Mouse (Mus musculus): ENCODE measurements at regions not wholly inside any gene's neighbourhood (a gene's known extent, or its start where the extent isn't known, plus 50 kb on each side); places are given as distances from the start of the nearest gene placed in this dataset.

- Histone ChIP-seq H3K4me1 (ENCODE audit: control insufficient read depth, insufficient read depth, low read length) (no peaks in the 10 kb centered on the region), H3K27ac (ENCODE audit: control insufficient read depth, insufficient read depth, low read depth, low read length, poor library complexity) (no peak overlapping the region), H3K4me3 (replicated peaks; ENCODE audit: control insufficient read depth, low read depth, low read length) (no peak overlapping the region)
- WGBS = 68% methylated on average over 5 of the region's 5 CpGs
- TF ChIP-seq POLR2A (IDR thresholded peaks at IDR 0.05; ENCODE audit: borderline replicate concordance, control insufficient read depth, low read depth, low read length) (no peak), CTCF (IDR thresholded peaks at IDR 0.05; ENCODE audit: control insufficient read depth, insufficient read depth, low read length) (no peak)
Measured at GRCm38 (mm10) chr1:168012611-168013010, 323.6 kb downstream of the Lmx1a start.

GRCm38 (mm10) chr1:168016375-168016890 lies 327.4 kb downstream of the Lmx1a start:
- Histone ChIP-seq H3K4me3 (replicated peaks; ENCODE audit: control insufficient read depth, low read depth, low read length) (no peak overlapping the region), H3K4me1 (ENCODE audit: control insufficient read depth, insufficient read depth, low read length) (no peaks in the 10 kb centered on the region), H3K27ac (ENCODE audit: control insufficient read depth, insufficient read depth, low read depth, low read length, poor library complexity) (no peak overlapping the region)
- 66% methylated on average over 5 of the region's 5 CpGs for WGBS
- TF ChIP-seq CTCF (IDR thresholded peaks at IDR 0.05; ENCODE audit: control insufficient read depth, insufficient read depth, low read length) = no peak
- TF ChIP-seq POLR2A (IDR thresholded peaks at IDR 0.05; ENCODE audit: borderline replicate concordance, control insufficient read depth, low read depth, low read length) = no peak

GRCm38 (mm10) chr1:168026481-168026880 lies 337.4 kb downstream of the Lmx1a start:
- Histone ChIP-seq H3K27ac (ENCODE audit: control insufficient read depth, insufficient read depth, low read depth, low read length, poor library complexity) (no peak overlapping the region), H3K4me1 (ENCODE audit: control insufficient read depth, insufficient read depth, low read length) (no peaks in the 10 kb centered on the region), H3K4me3 (replicated peaks; ENCODE audit: control insufficient read depth, low read depth, low read length) (no peak overlapping the region)
- no peak for TF ChIP-seq CTCF (IDR thresholded peaks at IDR 0.05; ENCODE audit: control insufficient read depth, insufficient read depth, low read length)
- no peak for TF ChIP-seq POLR2A (IDR thresholded peaks at IDR 0.05; ENCODE audit: borderline replicate concordance, control insufficient read depth, low read depth, low read length)
- 77% methylated on average over 3 of the region's 3 CpGs for WGBS

- no peak overlapping the region for H3K27ac ChIP-seq (ENCODE audit: control insufficient read depth, insufficient read depth, low read depth, low read length, poor library complexity)
- WGBS = 83% methylated on average over 10 of the region's 10 CpGs
Measured at GRCm38 (mm10) chr1:168044765-168045164, 355.7 kb downstream of the Lmx1a start.

GRCm38 (mm10) chr1:168046347-168046746 lies 357.3 kb downstream of the Lmx1a start:
- TF ChIP-seq POLR2A (IDR thresholded peaks at IDR 0.05; ENCODE audit: borderline replicate concordance, control insufficient read depth, low read depth, low read length) = no peak
- no peak for TF ChIP-seq CTCF (IDR thresholded peaks at IDR 0.05; ENCODE audit: control insufficient read depth, insufficient read depth, low read length)
- H3K4me3 ChIP-seq (replicated peaks; ENCODE audit: control insufficient read depth, low read depth, low read length) = no peak overlapping the region
- 80% methylated on average over 7 of the region's 7 CpGs for WGBS

More at GRCm38 (mm10) chr1:168044765-168045164, 355.7 kb downstream of the Lmx1a start:
- H3K4me3 ChIP-seq (replicated peaks; ENCODE audit: control insufficient read depth, low read depth, low read length) = no peak overlapping the region
- no peak for TF ChIP-seq POLR2A (IDR thresholded peaks at IDR 0.05; ENCODE audit: borderline replicate concordance, control insufficient read depth, low read depth, low read length)
- no peak for TF ChIP-seq CTCF (IDR thresholded peaks at IDR 0.05; ENCODE audit: control insufficient read depth, insufficient read depth, low read length)
- no peaks in the 10 kb centered on the region for H3K4me1 ChIP-seq (ENCODE audit: control insufficient read depth, insufficient read depth, low read length)

GRCm38 (mm10) chr1:168046749-168047148 lies 357.7 kb downstream of the Lmx1a start:
- Histone ChIP-seq H3K4me3 (replicated peaks; ENCODE audit: control insufficient read depth, low read depth, low read length) (no peak overlapping the region), H3K27ac (ENCODE audit: control insufficient read depth, insufficient read depth, low read depth, low read length, poor library complexity) (no peak overlapping the region), H3K4me1 (ENCODE audit: control insufficient read depth, insufficient read depth, low read length) (no peaks in the 10 kb centered on the region)
- no peak for TF ChIP-seq CTCF (IDR thresholded peaks at IDR 0.05; ENCODE audit: control insufficient read depth, insufficient read depth, low read length)
- no peak for TF ChIP-seq POLR2A (IDR thresholded peaks at IDR 0.05; ENCODE audit: borderline replicate concordance, control insufficient read depth, low read depth, low read length)
- WGBS = 97% methylated on average over 1 of the region's 1 CpGs

More at GRCm38 (mm10) chr1:168046347-168046746, 357.3 kb downstream of the Lmx1a start:
- no peak overlapping the region for H3K27ac ChIP-seq (ENCODE audit: control insufficient read depth, insufficient read depth, low read depth, low read length, poor library complexity)
- H3K4me1 ChIP-seq (ENCODE audit: control insufficient read depth, insufficient read depth, low read length) = no peaks in the 10 kb centered on the region

GRCm38 (mm10) chr1:168049965-168050364 lies 360.9 kb downstream of the Lmx1a start:
- no peaks in the 10 kb centered on the region for H3K4me1 ChIP-seq (ENCODE audit: control insufficient read depth, insufficient read depth, low read length)
- H3K27ac ChIP-seq (ENCODE audit: control insufficient read depth, insufficient read depth, low read depth, low read length, poor library complexity) = no peak overlapping the region
- TF ChIP-seq POLR2A (IDR thresholded peaks at IDR 0.05; ENCODE audit: borderline replicate concordance, control insufficient read depth, low read depth, low read length) (no peak), CTCF (IDR thresholded peaks at IDR 0.05; ENCODE audit: control insufficient read depth, insufficient read depth, low read length) (no peak)
- WGBS = 78% methylated on average over 3 of the region's 3 CpGs
- H3K4me3 ChIP-seq (replicated peaks; ENCODE audit: control insufficient read depth, low read depth, low read length) = no peak overlapping the region

- Histone ChIP-seq H3K27ac (ENCODE audit: control insufficient read depth, insufficient read depth, low read depth, low read length, poor library complexity) (no peak overlapping the region), H3K4me3 (replicated peaks; ENCODE audit: control insufficient read depth, low read depth, low read length) (no peak overlapping the region), H3K4me1 (ENCODE audit: control insufficient read depth, insufficient read depth, low read length) (no peaks in the 10 kb centered on the region)
- WGBS = 13% methylated on average over 6 of the region's 7 CpGs
- TF ChIP-seq CTCF (IDR thresholded peaks at IDR 0.05; ENCODE audit: control insufficient read depth, insufficient read depth, low read length) = no peak
- no peak for TF ChIP-seq POLR2A (IDR thresholded peaks at IDR 0.05; ENCODE audit: borderline replicate concordance, control insufficient read depth, low read depth, low read length)
Measured at GRCm38 (mm10) chr1:168056479-168056878, 367.4 kb downstream of the Lmx1a start.

- no peak for TF ChIP-seq POLR2A (IDR thresholded peaks at IDR 0.05; ENCODE audit: borderline replicate concordance, control insufficient read depth, low read depth, low read length)
- no peak for TF ChIP-seq CTCF (IDR thresholded peaks at IDR 0.05; ENCODE audit: control insufficient read depth, insufficient read depth, low read length)
- Histone ChIP-seq H3K4me3 (replicated peaks; ENCODE audit: control insufficient read depth, low read depth, low read length) (no peak overlapping the region), H3K27ac (ENCODE audit: control insufficient read depth, insufficient read depth, low read depth, low read length, poor library complexity) (no peak overlapping the region), H3K4me1 (ENCODE audit: control insufficient read depth, insufficient read depth, low read length) (no peaks in the 10 kb centered on the region)
- 85% methylated on average over 9 of the region's 9 CpGs for whole genome bisulfite sequencing
Measured at GRCm38 (mm10) chr1:168057479-168057878, 368.4 kb downstream of the Lmx1a start.
